Mouse (Mus musculus) heart, embryonic 12.5 days (tissue): Measurements from ENCODE around the gene Duox1. TPM values are rescaled to one million over a fixed set of nuclear protein-coding genes. Genes with fewer than 3 reads are reported as not detected.
"Not testable (repeated sequence)": the region's sequence is repeated elsewhere in the genome, so short reads cannot be mapped to it uniquely, and the experiment has no call there.

ENCODE experiments used
- ATAC-seq: fragments of 200-750 bp; cut with Nextera tagmentation; 2 replicates; pipeline ENCODE4 v1.8.0; 2017; ENCODE audit warnings: moderate TSS enrichment, moderate library complexity; ENCODE audit not compliant: insufficient number of reproducible peaks, low FRiP score
- H3K27ac ChIP-seq: fragments of 300-500 bp; sonication (generic); 2 replicates; pipeline ENCODE4 v1.5.1; 2016; ENCODE audit warnings: mild to moderate bottlenecking, moderate library complexity; ENCODE audit not compliant: poor library complexity, severe bottlenecking
- H3K27me3 ChIP-seq: fragments of 300-500 bp; sonication (generic); replicated peaks from 2 replicates; pipeline ENCODE4 v1.6.1; 2016; ENCODE audit warnings: mild to moderate bottlenecking, moderate library complexity
- H3K36me3 ChIP-seq: fragments of 300-500 bp; sonication (generic); 2 replicates; pipeline ENCODE4 v1.6.1; 2016; ENCODE audit warnings: mild to moderate bottlenecking, moderate library complexity
- H3K4me1 ChIP-seq: fragments of 300-500 bp; sonication (generic); replicated peaks from 2 replicates; pipeline ENCODE4 v1.6.1; 2016; ENCODE audit warnings: mild to moderate bottlenecking
- H3K4me2 ChIP-seq: fragments of 300-500 bp; sonication (generic); 2 replicates; pipeline ENCODE4 v1.6.1; 2016; ENCODE audit warnings: mild to moderate bottlenecking, moderate library complexity
- H3K4me3 ChIP-seq: fragments of 300-500 bp; sonication (generic); 2 replicates; pipeline ENCODE4 v1.5.1; 2016; ENCODE audit warnings: mild to moderate bottlenecking
- H3K9ac ChIP-seq: fragments of 300-500 bp; sonication (generic); 2 replicates; pipeline ENCODE4 v1.6.1; 2016; ENCODE audit warnings: mild to moderate bottlenecking, moderate library complexity
- H3K9me3 ChIP-seq: fragments of 300-500 bp; sonication (generic); replicated peaks from 2 replicates; pipeline ENCODE4 v1.6.1; 2016; ENCODE audit warnings: mild to moderate bottlenecking, moderate library complexity
- WGBS: fragments of 180-500 bp; shearing (Covaris S2); methylation state at CpG from one replicate; pipeline ENCODE4 v1.1.7; 2016; 5-methylcytosine and 5-hydroxymethylcytosine counted together
- polyA plus RNA-seq: library from polyadenylated mRNA; unstranded; fragments of >200 nt; fragmentation: Nextera tagmentation; extraction: Ambion mirVana; gene quantifications from 2 replicates; pipeline ENCODE4 v1.2.1, GENCODE M21; 2016

Gene Duox1
- polyA plus RNA-seq, 1 experiment from 2014 or later, result 0.04 TPM

DNA sequence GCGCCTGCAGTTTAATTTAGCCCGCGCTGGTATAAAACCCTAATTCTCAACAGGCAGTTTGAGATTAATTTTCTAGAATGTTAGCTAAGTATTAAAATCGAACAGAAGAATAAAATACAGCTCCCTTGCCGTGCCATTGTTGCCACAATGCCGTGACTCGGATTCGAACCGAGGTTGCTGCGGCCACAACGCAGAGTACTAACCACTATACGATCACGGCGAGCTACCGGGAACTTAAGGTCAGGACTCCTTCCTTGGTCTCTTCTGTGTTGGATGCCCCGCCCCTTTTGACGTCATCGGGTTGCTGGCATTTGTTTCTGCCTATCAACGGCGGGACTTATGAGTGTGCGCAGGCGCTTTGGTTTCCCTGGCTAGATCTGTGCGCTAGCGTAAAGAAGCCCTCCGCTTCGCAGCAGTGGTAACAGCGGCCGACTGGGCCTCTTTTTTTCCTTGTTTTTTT lies 61.8 kb downstream of the Duox1 start:
- Histone ChIP-seq H3K9me3 (no peaks in the 10 kb centered on the region), H3K4me3 (peak overlapping the region; percentile 70), H3K27me3 (0 out of 2 replicates have a peak, but pooled peaks cover 6% of the 10 kb centered on the region), H3K4me2 (peak overlapping the region; percentile 64), H3K36me3 (no peaks in the 10 kb centered on the region), H3K27ac (peak overlapping the region; percentile 84), H3K9ac (peak overlapping the region; percentile 82), H3K4me1 (peaks cover 12% of the 10 kb centered on the region)
- WGBS, result under 1% methylated on average over 28 of the region's 28 CpGs
- ATAC-seq, result peak; percentile 90

DNA sequence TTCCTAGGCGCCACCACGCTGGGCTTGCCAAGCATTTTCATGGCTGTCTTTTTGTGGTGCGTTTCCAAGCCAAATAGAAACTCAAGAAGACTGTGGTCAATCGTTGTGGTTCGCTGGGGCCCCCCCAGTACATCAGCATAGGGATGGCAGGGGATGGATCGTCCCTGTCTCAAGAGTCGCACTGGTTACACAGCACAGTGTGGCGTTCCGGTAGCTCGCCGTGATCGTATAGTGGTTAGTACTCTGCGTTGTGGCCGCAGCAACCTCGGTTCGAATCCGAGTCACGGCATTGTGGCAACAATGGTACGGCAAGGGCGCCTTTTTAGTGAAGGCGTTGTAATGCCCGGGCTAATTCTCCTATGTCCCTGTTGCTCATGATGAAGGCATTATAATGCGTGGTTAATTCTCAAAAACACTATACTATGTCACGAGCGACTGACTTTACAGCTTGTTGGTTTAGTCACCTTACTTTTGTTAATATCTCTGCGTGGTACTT lies 62.3 kb downstream of the Duox1 start:
- under 1% methylated on average over 26 of the region's 26 CpGs for WGBS

DNA sequence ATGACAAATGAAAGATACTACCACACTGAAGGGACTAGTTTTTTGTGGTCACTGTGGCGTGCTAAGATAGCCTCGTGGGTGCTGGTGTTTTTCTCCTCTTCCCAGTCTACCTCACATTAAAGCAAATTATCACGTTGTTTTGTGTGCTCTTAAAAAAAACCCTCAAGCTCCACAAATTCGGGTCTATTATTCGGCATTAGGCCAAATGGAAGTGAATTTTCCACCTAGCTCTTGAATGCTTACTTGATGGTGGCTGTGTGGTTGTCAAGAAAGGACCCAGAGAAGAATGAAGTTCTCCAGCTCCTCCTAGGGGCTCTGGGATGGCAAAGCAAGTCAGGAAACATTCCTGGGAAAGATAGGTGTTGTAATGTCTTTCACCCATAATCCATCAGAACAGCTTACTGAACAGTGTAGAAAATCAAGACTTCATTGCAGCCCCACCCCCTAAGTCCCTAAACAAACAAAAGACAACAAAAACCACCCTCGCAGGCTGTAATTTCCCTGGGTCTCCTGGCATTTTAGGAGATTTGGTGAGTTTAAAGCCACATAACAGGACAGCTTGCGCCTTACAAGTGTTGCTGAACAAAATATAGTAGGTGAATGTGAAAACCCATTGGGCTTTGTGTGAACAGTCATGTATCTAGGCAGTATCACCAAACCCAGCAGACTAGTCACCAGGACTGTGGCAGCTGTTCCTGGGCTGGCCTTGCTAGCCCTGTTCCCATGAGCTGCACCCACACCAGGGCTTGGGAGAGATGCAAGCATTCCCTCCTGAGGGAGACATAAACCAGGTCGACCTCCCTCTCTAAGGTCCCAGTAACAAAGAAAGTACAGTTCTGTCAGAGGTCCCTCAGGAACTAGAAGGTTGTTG lies 63.2 kb downstream of the Duox1 start:
- Histone ChIP-seq H3K4me2 (peak overlapping the region; percentile 59), H3K4me1 (peaks cover 12% of the 10 kb centered on the region), H3K4me3 (peak overlapping the region; percentile 70), H3K9me3 (no peaks in the 10 kb centered on the region), H3K27me3 (0 out of 2 replicates have a peak, but pooled peaks cover 6% of the 10 kb centered on the region), H3K9ac (no peak overlapping the region), H3K36me3 (no peaks in the 10 kb centered on the region), H3K27ac (no peak overlapping the region)
- WGBS, result 19% methylated on average over 8 of the region's 8 CpGs
- no peak for ATAC-seq

More for the DNA sequence above, 62.3 kb downstream of the Duox1 start:
- H3K9ac ChIP-seq, result peak overlapping the region; percentile 82
- H3K36me3 ChIP-seq, result no peaks in the 10 kb centered on the region
- H3K27me3 ChIP-seq, result 0 out of 2 replicates have a peak, but pooled peaks cover 6% of the 10 kb centered on the region
- H3K27ac ChIP-seq, result peak overlapping the region; percentile 84
- peak; percentile 86 for ATAC-seq
- H3K4me3 ChIP-seq, result peak overlapping the region; percentile 70
- H3K4me2 ChIP-seq, result peak overlapping the region; percentile 64
- no peaks in the 10 kb centered on the region for H3K9me3 ChIP-seq
- peaks cover 12% of the 10 kb centered on the region for H3K4me1 ChIP-seq

DNA sequence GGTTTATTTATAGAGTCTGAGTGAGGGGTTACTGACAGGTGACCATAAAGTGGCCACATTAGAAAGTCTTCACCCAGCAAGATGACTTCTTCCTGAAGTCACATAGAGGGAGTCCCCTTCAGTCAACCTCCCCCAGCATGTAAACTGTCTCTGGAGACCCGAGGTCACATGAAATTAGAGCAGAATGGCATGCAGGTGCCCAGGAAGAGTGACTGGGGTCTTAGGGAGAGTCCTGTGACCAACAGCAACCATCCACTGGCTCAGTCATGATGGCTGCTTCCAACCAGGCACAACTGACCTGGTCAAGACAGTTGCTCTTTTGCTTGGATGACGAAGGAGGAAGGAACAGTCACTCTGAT lies 63.8 kb downstream of the Duox1 start:
- Histone ChIP-seq H3K27me3 (0 out of 2 replicates have a peak, but pooled peaks cover 6% of the 10 kb centered on the region), H3K9me3 (no peaks in the 10 kb centered on the region), H3K27ac (no peak overlapping the region), H3K4me3 (no peak overlapping the region), H3K4me1 (peaks cover 12% of the 10 kb centered on the region), H3K4me2 (no peak overlapping the region), H3K36me3 (no peaks in the 10 kb centered on the region), H3K9ac (no peak overlapping the region)
- 45% methylated on average over 2 of the region's 2 CpGs for WGBS
- ATAC-seq, result no peak

DNA sequence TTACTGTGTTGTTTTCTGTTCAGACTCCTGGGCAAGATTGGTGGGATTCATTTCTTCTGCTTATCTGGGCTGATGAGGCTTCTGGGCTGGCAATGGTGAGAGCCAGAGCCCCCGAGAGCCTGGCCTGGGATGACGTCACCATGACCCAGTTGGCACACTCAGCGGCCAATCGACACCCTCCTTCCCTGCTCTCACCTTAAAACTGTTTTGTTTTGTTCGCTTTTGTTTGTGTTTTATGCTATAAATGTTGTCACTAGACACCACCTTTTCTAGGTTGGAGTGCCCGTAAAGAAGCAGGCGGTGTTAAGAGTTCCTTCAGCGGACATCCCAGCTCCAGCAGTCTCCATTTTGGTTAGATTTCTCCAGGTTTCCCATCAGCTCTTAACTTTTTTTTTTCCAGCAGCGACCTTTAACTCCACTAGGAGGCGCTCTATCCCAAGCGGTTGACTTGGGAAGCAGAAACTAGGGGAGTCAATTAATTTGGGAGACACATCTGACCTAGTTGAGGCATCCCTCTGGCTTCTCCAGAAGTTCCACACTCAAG lies 65.4 kb downstream of the Duox1 start:
- peak overlapping the region; percentile 28 for H3K4me3 ChIP-seq
- no peaks in the 10 kb centered on the region for H3K36me3 ChIP-seq
- no peaks in the 10 kb centered on the region for H3K9me3 ChIP-seq
- H3K4me2 ChIP-seq, result peak overlapping the region; percentile 61
- 0 out of 2 replicates have a peak, but pooled peaks cover 6% of the 10 kb centered on the region for H3K27me3 ChIP-seq
- WGBS, result 12% methylated on average over 11 of the region's 11 CpGs
- peak overlapping the region; percentile 38; the same call in 1 of the 2 replicates for H3K9ac ChIP-seq
- H3K27ac ChIP-seq, result no peak overlapping the region
- peaks cover 12% of the 10 kb centered on the region for H3K4me1 ChIP-seq
- ATAC-seq, result no peak

DNA sequence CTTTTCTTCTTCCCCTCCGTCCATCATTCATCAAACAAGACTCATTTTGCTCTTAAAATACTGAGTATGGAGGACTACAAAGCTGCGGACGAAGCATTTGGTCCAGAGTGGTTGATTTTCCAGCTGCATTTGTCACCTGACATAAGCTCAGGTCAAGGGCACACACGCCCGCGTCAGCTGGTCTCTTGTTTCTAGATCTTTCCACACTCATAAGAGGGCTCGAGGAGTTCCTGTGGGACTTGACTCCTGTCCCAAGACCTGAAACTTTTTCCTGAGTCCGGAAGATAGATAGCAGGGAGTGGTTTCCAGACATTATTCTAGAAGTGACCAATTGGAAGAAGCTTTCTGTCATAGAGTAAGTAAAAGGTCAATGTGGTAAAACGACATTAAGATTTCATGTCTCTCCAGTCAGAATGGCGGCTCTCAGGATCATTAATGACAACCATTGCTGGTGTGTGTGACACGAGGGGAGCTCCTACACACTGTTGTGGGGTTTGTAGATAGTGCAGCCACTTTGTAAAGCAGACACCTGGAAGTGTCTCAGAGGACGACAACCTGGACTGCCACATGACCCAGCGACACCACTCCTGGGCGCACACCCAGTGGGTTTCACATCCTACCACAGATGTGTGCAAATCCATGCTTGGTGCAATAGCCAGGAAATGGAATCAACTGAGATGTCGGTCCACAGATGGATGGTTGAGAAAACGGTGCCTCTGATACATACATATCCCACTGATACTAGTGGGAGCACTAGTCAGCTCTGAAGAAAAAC lies 66.0 kb downstream of the Duox1 start:
- H3K4me3 ChIP-seq, result no peak overlapping the region
- no peak overlapping the region for H3K9ac ChIP-seq
- 63% methylated on average over 16 of the region's 16 CpGs for WGBS
- no peaks in the 10 kb centered on the region for H3K9me3 ChIP-seq
- H3K27ac ChIP-seq, result no peak overlapping the region
- H3K36me3 ChIP-seq, result no peaks in the 10 kb centered on the region
- peaks cover 12% of the 10 kb centered on the region for H3K4me1 ChIP-seq
- H3K4me2 ChIP-seq, result 0 out of 2 replicates have a peak overlapping the region, but pooled peaks have one; percentile 61
- no peak for ATAC-seq
- H3K27me3 ChIP-seq, result 0 out of 2 replicates have a peak, but pooled peaks cover 6% of the 10 kb centered on the region

DNA sequence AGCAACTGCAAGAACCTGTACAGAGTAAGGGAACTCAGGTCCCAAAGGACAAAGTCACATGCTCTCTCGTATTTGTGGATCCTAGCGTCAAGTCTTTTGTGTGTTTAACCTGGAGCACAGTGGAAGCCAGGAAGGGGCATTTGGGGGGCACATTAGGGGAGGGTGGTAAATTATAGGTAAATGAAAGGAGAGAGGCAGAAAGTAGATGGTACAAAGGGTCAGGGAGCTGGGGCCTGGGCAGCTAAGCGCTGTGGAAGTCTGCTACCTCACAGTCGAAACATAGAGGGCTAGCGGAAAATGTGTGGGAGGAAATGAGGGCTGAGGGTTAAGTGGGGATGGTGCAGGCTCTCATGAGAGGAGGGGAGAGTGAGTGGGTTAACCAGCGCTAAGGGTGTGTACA lies 66.6 kb downstream of the Duox1 start:
- H3K4me2 ChIP-seq, result no peak overlapping the region
- ATAC-seq, result no peak
- no peaks in the 10 kb centered on the region for H3K36me3 ChIP-seq
- H3K4me1 ChIP-seq, result peaks cover 12% of the 10 kb centered on the region
- H3K9me3 ChIP-seq, result no peaks in the 10 kb centered on the region
- no peak overlapping the region for H3K9ac ChIP-seq
- H3K4me3 ChIP-seq, result no peak overlapping the region
- no peak overlapping the region for H3K27ac ChIP-seq
- 68% methylated on average over 6 of the region's 6 CpGs for WGBS
- H3K27me3 ChIP-seq, result 0 out of 2 replicates have a peak, but pooled peaks cover 6% of the 10 kb centered on the region

DNA sequence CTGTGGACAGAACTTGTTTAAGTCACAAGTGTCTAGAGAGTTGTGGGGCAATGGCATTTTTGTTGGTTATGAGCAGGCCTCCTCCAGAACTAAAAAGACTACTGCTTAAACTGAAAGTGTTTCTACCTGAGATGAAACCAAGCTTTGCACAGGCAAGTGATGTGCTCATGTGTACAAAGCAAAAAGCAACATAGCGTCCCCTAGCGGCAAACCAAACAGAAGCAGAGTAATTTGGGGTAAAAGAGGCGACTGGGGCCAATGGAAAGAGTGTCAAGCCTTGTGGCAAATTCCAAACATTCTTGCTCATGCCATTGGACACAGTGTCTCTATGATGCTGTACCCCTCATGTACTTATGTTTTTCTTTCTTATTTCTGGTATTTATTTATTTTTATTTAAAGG lies 69.6 kb downstream of the Duox1 start:
- ATAC-seq, result no peak
- H3K27ac ChIP-seq, result no peak overlapping the region
- H3K4me1 ChIP-seq, result peaks cover 4% of the 10 kb centered on the region; the same call in 1 of the 2 replicates
- no peak overlapping the region for H3K4me3 ChIP-seq
- no peaks in the 10 kb centered on the region for H3K9me3 ChIP-seq
- no peaks in the 10 kb centered on the region for H3K36me3 ChIP-seq
- H3K9ac ChIP-seq, result no peak overlapping the region
- 28% methylated on average over 3 of the region's 3 CpGs for WGBS
- no peak overlapping the region for H3K4me2 ChIP-seq
- 0 out of 2 replicates have a peak, but pooled peaks cover 3% of the 10 kb centered on the region for H3K27me3 ChIP-seq

DNA sequence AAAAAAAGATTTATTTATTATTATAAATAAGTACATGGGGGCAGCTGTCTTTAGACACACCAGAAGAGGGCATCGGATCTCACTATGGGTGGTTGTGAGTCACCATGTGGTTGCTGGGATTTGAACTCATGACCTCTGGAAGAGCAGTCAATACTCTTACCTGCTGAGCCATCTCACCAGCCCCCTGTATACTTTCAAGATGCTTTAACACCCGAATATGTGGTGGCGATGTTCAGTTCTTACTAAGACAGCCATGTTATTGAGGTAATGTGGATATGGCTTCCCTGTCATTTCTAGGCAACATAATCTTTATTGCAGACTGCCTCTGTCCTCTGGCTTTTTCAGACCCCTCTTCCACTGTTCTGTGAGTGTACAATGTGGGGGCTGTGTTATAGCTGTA lies 71.7 kb downstream of the Duox1 start:
- WGBS, result 95% methylated on average over 3 of the region's 3 CpGs
- not testable (repeated sequence) for H3K4me2 ChIP-seq, H3K27ac ChIP-seq, ATAC-seq, H3K9me3 ChIP-seq, H3K4me3 ChIP-seq, H3K36me3 ChIP-seq, H3K27me3 ChIP-seq, H3K9ac ChIP-seq, H3K4me1 ChIP-seq

DNA sequence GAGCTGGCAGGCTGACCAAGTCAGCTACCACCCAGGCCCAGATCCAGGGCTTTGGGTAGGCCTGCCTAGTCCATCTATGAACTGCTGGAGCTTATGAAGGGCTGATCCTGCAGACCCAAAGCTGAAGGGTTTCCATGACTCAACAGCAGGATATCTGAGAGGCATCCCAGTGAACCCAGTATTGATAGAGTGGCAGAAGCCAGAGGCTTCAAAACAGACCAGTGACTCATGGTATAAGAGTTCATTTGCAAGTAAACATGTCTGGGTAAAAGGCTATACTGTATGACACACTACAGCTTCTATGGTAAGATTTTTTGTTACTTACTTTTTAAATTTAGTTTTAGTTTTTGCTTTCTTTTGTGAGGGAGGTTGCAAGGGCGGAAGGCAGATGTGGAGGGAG lies 80.7 kb downstream of the Duox1 start:
- no peaks in the 10 kb centered on the region for H3K9me3 ChIP-seq
- H3K36me3 ChIP-seq, result no peaks in the 10 kb centered on the region
- no peak overlapping the region for H3K4me3 ChIP-seq
- H3K27ac ChIP-seq, result no peak overlapping the region
- no peaks in the 10 kb centered on the region for H3K27me3 ChIP-seq
- H3K4me2 ChIP-seq, result no peak overlapping the region
- no peak for ATAC-seq
- WGBS, result 81% methylated on average over 1 of the region's 1 CpGs
- H3K4me1 ChIP-seq, result no peaks in the 10 kb centered on the region
- H3K9ac ChIP-seq, result no peak overlapping the region
